Mouse (Mus musculus) layer of hippocampus, adult 8-10 months (tissue): ENCODE measurements at regions not wholly inside any gene's neighbourhood (a gene's known extent, or its start where the extent isn't known, plus 50 kb on each side); places are given as distances from the start of the nearest gene placed in this dataset.

Experiments used
- DNase-seq, 2 experiments: peaks; one replicate each; pipeline ENCODE4 v3.0.0; 2022; ENCODE audit warnings: low spot score in 2 of 2

- peak; percentile 8 for DNase-seq
Measured at GRCm38 (mm10) chrX:61305301-61305890, 120.0 kb upstream of the Cdr1 start.

DNA sequence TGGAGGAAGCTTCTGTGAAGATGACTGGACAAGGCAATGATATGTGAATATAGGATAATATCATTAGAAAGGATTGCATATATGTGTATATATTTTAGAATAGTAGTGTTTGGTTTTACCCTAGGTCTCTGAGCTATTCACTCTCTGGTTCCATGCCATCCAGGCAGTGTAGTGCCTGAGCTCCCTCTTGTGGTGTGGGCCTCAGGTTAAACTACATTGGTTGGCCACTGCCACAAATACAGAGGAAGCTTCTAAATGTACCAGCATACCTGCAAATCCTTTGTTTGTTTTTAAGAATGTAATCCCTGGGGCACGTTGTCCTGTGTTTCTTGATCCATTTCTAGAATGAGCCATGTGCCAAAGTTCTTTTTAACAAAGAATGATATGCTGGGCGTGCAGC lies 119.1 kb upstream of the Cdr1 start:
- DNase-seq = no peak
